Mouse (Mus musculus) brain, embryonic 14.5 days (tissue): ENCODE measurements around the gene Cacybp.

Source experiments
- CTCF ChIP-seq: fragments of 200-500 bp; IDR thresholded peaks from 2 replicates; pipeline ENCODE4 v1.5.1; 2012; ENCODE audit warnings: inconsistent platforms, mild to moderate bottlenecking, moderate library complexity, borderline replicate concordance; ENCODE audit not compliant: insufficient read depth, insufficient read length; ENCODE audit errors: extremely low read depth
- POLR2A ChIP-seq: fragments of 200-500 bp; IDR thresholded peaks from 2 replicates; pipeline ENCODE4 v1.6.1; 2012; ENCODE audit warnings: mild to moderate bottlenecking, inconsistent platforms, borderline replicate concordance; ENCODE audit not compliant: poor library complexity, insufficient read depth, insufficient read length, severe bottlenecking; ENCODE audit errors: extremely low read depth

- TF ChIP-seq CTCF (peak; percentile 71), POLR2A (peak; percentile 99)
Measured at GRCm38 (mm10) chr1:160212703-160213669, at the start of gene Cacybp.
